Mouse (Mus musculus): ENCODE data around the gene Smap2. TPM values are rescaled to one million over a fixed set of nuclear protein-coding genes. Genes with fewer than 3 reads are reported as not detected.

The Smap2 gene
- polyA plus RNA-seq, 1 experiment from 2014 or later: 14.0 TPM

GRCm38 (mm10) chr4:120950763-120951427, 66.2 kb downstream of the Smap2 start:
- WGBS (ENCODE audit: insufficient replicate concordance): 3% methylated on average over 20 of the region's 20 CpGs
- ATAC-seq (ENCODE audit: low read depth): no peak
- H3K4me3 ChIP-seq (ENCODE audit: low read depth, low read length): peak overlapping the region; percentile 82

GRCm38 (mm10) chr4:120948938-120949337, 68.1 kb downstream of the Smap2 start:
- no peak overlapping the region for H3K9ac ChIP-seq (ENCODE audit: low read depth, low read length)
- H3K4me3 ChIP-seq (ENCODE audit: low read depth, low read length): no peak overlapping the region
- no peak overlapping the region for H3K4me2 ChIP-seq (ENCODE audit: low read depth, low read length)
- no peaks in the 10 kb centered on the region for H3K27me3 ChIP-seq (ENCODE audit: control insufficient read depth, insufficient read depth, low read depth, low read length)
- ATAC-seq (ENCODE audit: low read depth): no peak
- peaks cover 21% of the 10 kb centered on the region for H3K4me1 ChIP-seq (ENCODE audit: control insufficient read depth, low read depth, low read length)
- H3K9me3 ChIP-seq (replicated peaks; ENCODE audit: control insufficient read depth, low read length): no peaks in the 10 kb centered on the region
- H3K27ac ChIP-seq (ENCODE audit: low read length): no peak overlapping the region
- H3K36me3 ChIP-seq (ENCODE audit: control insufficient read depth, insufficient read depth): peaks cover 4% of the 10 kb centered on the region
- WGBS (ENCODE audit: insufficient replicate concordance): 41% methylated on average over 3 of the region's 3 CpGs

More at GRCm38 (mm10) chr4:120950763-120951427, 66.2 kb downstream of the Smap2 start:
- Histone ChIP-seq H3K27me3 (ENCODE audit: control insufficient read depth, insufficient read depth, low read depth, low read length) (no peaks in the 10 kb centered on the region), H3K36me3 (ENCODE audit: control insufficient read depth, insufficient read depth) (peaks cover 4% of the 10 kb centered on the region), H3K9ac (ENCODE audit: low read depth, low read length) (peak overlapping the region; percentile 86), H3K27ac (ENCODE audit: low read length) (peak overlapping the region; percentile 87), H3K4me1 (ENCODE audit: control insufficient read depth, low read depth, low read length) (peaks cover 21% of the 10 kb centered on the region), H3K9me3 (replicated peaks; ENCODE audit: control insufficient read depth, low read length) (no peaks in the 10 kb centered on the region), H3K4me2 (ENCODE audit: low read depth, low read length) (peak overlapping the region; percentile 97)

- Histone ChIP-seq H3K27ac (ENCODE audit: low read length) (no peak overlapping the region), H3K4me2 (ENCODE audit: low read depth, low read length) (no peak overlapping the region), H3K27me3 (ENCODE audit: control insufficient read depth, insufficient read depth, low read depth, low read length) (no peaks in the 10 kb centered on the region), H3K4me1 (ENCODE audit: control insufficient read depth, low read depth, low read length) (no peaks in the 10 kb centered on the region), H3K36me3 (ENCODE audit: control insufficient read depth, insufficient read depth) (peaks cover 8% of the 10 kb centered on the region; the same call in 1 of the 2 replicates), H3K4me3 (ENCODE audit: low read depth, low read length) (no peak overlapping the region), H3K9me3 (replicated peaks; ENCODE audit: control insufficient read depth, low read length) (no peaks in the 10 kb centered on the region), H3K9ac (ENCODE audit: low read depth, low read length) (no peak overlapping the region)
- ATAC-seq (ENCODE audit: low read depth): no peak
- WGBS (ENCODE audit: insufficient replicate concordance): 67% methylated on average over 3 of the region's 3 CpGs
These were observed 82.0 kb downstream of the Smap2 start for GRCm38 (mm10) chr4:120935006-120935405.

- Histone ChIP-seq H3K27me3 (ENCODE audit: control insufficient read depth, insufficient read depth, low read depth, low read length) (no peaks in the 10 kb centered on the region), H3K36me3 (ENCODE audit: control insufficient read depth, insufficient read depth) (peaks cover 8% of the 10 kb centered on the region; the same call in 1 of the 2 replicates), H3K4me1 (ENCODE audit: control insufficient read depth, low read depth, low read length) (no peaks in the 10 kb centered on the region), H3K9ac (ENCODE audit: low read depth, low read length) (no peak overlapping the region), H3K9me3 (replicated peaks; ENCODE audit: control insufficient read depth, low read length) (peaks cover 3% of the 10 kb centered on the region; the same call in 1 of the 2 replicates), H3K27ac (ENCODE audit: low read length) (no peak overlapping the region), H3K4me3 (ENCODE audit: low read depth, low read length) (no peak overlapping the region), H3K4me2 (ENCODE audit: low read depth, low read length) (no peak overlapping the region)
- 91% methylated on average over 18 of the region's 18 CpGs for WGBS (ENCODE audit: insufficient replicate concordance)
- ATAC-seq (ENCODE audit: low read depth): no peak
These were observed 86.3 kb downstream of the Smap2 start for GRCm38 (mm10) chr4:120930736-120931135.

- peaks cover 8% of the 10 kb centered on the region; the same call in 1 of the 2 replicates for H3K36me3 ChIP-seq (ENCODE audit: control insufficient read depth, insufficient read depth)
- H3K9ac ChIP-seq (ENCODE audit: low read depth, low read length): no peak overlapping the region
- ATAC-seq (ENCODE audit: low read depth): no peak
- H3K27me3 ChIP-seq (ENCODE audit: control insufficient read depth, insufficient read depth, low read depth, low read length): no peaks in the 10 kb centered on the region
- no peak overlapping the region for H3K4me2 ChIP-seq (ENCODE audit: low read depth, low read length)
- peaks cover 3% of the 10 kb centered on the region; the same call in 1 of the 2 replicates for H3K9me3 ChIP-seq (replicated peaks; ENCODE audit: control insufficient read depth, low read length)
- WGBS (ENCODE audit: insufficient replicate concordance): 77% methylated on average over 3 of the region's 3 CpGs
- H3K4me3 ChIP-seq (ENCODE audit: low read depth, low read length): no peak overlapping the region
- H3K4me1 ChIP-seq (ENCODE audit: control insufficient read depth, low read depth, low read length): peaks cover 6% of the 10 kb centered on the region
- H3K27ac ChIP-seq (ENCODE audit: low read length): no peak overlapping the region
These were observed 88.4 kb downstream of the Smap2 start for GRCm38 (mm10) chr4:120928686-120929085.

- peak overlapping the region; percentile 83 for H3K27ac ChIP-seq (ENCODE audit: low read length)
- peaks cover under 1% of the 10 kb centered on the region; the same call in 1 of the 2 replicates for H3K36me3 ChIP-seq (ENCODE audit: control insufficient read depth, insufficient read depth)
- peak overlapping the region; percentile 88 for H3K4me2 ChIP-seq (ENCODE audit: low read depth, low read length)
- WGBS (ENCODE audit: insufficient replicate concordance): 9% methylated on average over 3 of the region's 3 CpGs
- peak overlapping the region; percentile 77 for H3K9ac ChIP-seq (ENCODE audit: low read depth, low read length)
- peak overlapping the region; percentile 80 for H3K4me3 ChIP-seq (ENCODE audit: low read depth, low read length)
- peak; percentile 58 for ATAC-seq (ENCODE audit: low read depth)
- no peaks in the 10 kb centered on the region for H3K27me3 ChIP-seq (ENCODE audit: control insufficient read depth, insufficient read depth, low read depth, low read length)
- H3K4me1 ChIP-seq (ENCODE audit: control insufficient read depth, low read depth, low read length): peaks cover 6% of the 10 kb centered on the region
- peaks cover 3% of the 10 kb centered on the region; the same call in 1 of the 2 replicates for H3K9me3 ChIP-seq (replicated peaks; ENCODE audit: control insufficient read depth, low read length)
These were observed 91.7 kb downstream of the Smap2 start for GRCm38 (mm10) chr4:120925386-120925785.

- Histone ChIP-seq H3K4me1 (ENCODE audit: control insufficient read depth, low read depth, low read length) (peaks cover 6% of the 10 kb centered on the region), H3K4me2 (ENCODE audit: low read depth, low read length) (peak within 1 kb of the TSS; percentile 88), H3K27me3 (ENCODE audit: control insufficient read depth, insufficient read depth, low read depth, low read length) (no peaks in the 10 kb centered on the region), H3K9me3 (replicated peaks; ENCODE audit: control insufficient read depth, low read length) (peaks cover 3% of the 10 kb centered on the region; the same call in 1 of the 2 replicates), H3K4me3 (ENCODE audit: low read depth, low read length) (peak within 1 kb of the TSS; percentile 80), H3K9ac (ENCODE audit: low read depth, low read length) (peak within 1 kb of the TSS; percentile 77), H3K27ac (ENCODE audit: low read length) (peak within 1 kb of the TSS; percentile 83), H3K36me3 (ENCODE audit: control insufficient read depth, insufficient read depth) (no peaks in the 10 kb centered on the region)
- ATAC-seq (ENCODE audit: low read depth): peak; percentile 99
- WGBS (ENCODE audit: insufficient replicate concordance): under 1% methylated on average over 33 of the region's 33 CpGs
These were observed 92.3 kb downstream of the Smap2 start, which contains the start of gene Exo5 for GRCm38 (mm10) chr4:120924554-120925299. Gene Exo5 (minus strand): TSS chr4:120925017.

- H3K9ac ChIP-seq (ENCODE audit: low read depth, low read length): no peak overlapping the region
- no peaks in the 10 kb centered on the region for H3K36me3 ChIP-seq (ENCODE audit: control insufficient read depth, insufficient read depth)
- no peak for ATAC-seq (ENCODE audit: low read depth)
- H3K27me3 ChIP-seq (ENCODE audit: control insufficient read depth, insufficient read depth, low read depth, low read length): no peaks in the 10 kb centered on the region
- 79% methylated on average over 8 of the region's 8 CpGs for WGBS (ENCODE audit: insufficient replicate concordance)
- H3K4me1 ChIP-seq (ENCODE audit: control insufficient read depth, low read depth, low read length): peaks cover 6% of the 10 kb centered on the region
- H3K4me2 ChIP-seq (ENCODE audit: low read depth, low read length): no peak overlapping the region
- no peaks in the 10 kb centered on the region for H3K9me3 ChIP-seq (replicated peaks; ENCODE audit: control insufficient read depth, low read length)
- no peak overlapping the region for H3K4me3 ChIP-seq (ENCODE audit: low read depth, low read length)
- no peak overlapping the region for H3K27ac ChIP-seq (ENCODE audit: low read length)
These were observed 95.6 kb downstream of the Smap2 start for GRCm38 (mm10) chr4:120921461-120921860.

Data from liver, embryonic 16.5 days (tissue).